Mouse (Mus musculus): ENCODE results near the gene Ech1. TPM values are rescaled to one million over a fixed set of nuclear protein-coding genes. Genes with fewer than 3 reads are reported as not detected.
"Not testable (repeated sequence)": the region's sequence is repeated elsewhere in the genome, so short reads cannot be mapped to it uniquely, and the experiment has no call there.

The Ech1 gene
- total and polyA plus RNA-seq, 2 experiments from 2014 or later: 806 to 823 TPM

- Histone ChIP-seq H3K4me3 (ENCODE audit: low read depth, low read length) (peak overlapping the region; percentile 12; the same call in 1 of the 2 replicates), H3K36me3 (replicated peaks; ENCODE audit: control insufficient read depth, insufficient read depth, low read length) (no peaks in the 10 kb centered on the region), H3K9me3 (replicated peaks; ENCODE audit: control insufficient read depth, low read length) (peaks cover 4% of the 10 kb centered on the region; the same call in 1 of the 2 replicates), H3K9ac (replicated peaks; ENCODE audit: low read depth, low read length) (0 out of 2 replicates have a peak overlapping the region, but pooled peaks have one; percentile 14), H3K27ac (ENCODE audit: low read depth) (peak overlapping the region; percentile 12; the same call in 1 of the 2 replicates), H3K27me3 (ENCODE audit: control insufficient read depth, insufficient read depth, low read length) (no peaks in the 10 kb centered on the region), H3K4me2 (ENCODE audit: low read depth, low read length) (peak overlapping the region; percentile 39), H3K4me1 (ENCODE audit: control insufficient read depth, insufficient read depth) (peaks cover 9% of the 10 kb centered on the region; the same call in 1 of the 2 replicates)
- peak; percentile 21; the same call in 1 of the 2 replicates for TF ChIP-seq CTCF (IDR thresholded peaks at IDR 0.05; ENCODE audit: low read depth)
- no peak for TF ChIP-seq EP300 (IDR thresholded peaks at IDR 0.05; ENCODE audit: low read depth)
- DNase-seq (ENCODE audit: low spot score) (peak; percentile 66), ATAC-seq (ENCODE audit: insufficient read depth, low read depth) (peak; percentile 67)
- 39% methylated on average over 33 of the region's 33 CpGs for WGBS
These were observed 40.7 kb downstream of the Ech1 start for GRCm38 (mm10) chr7:28865481-28866300.

GRCm38 (mm10) chr7:28866769-28867507 lies 41.9 kb downstream of the Ech1 start:
- Histone ChIP-seq H3K4me1 (ENCODE audit: control insufficient read depth, insufficient read depth) (peaks cover 9% of the 10 kb centered on the region; the same call in 1 of the 2 replicates), H3K9me3 (replicated peaks; ENCODE audit: control insufficient read depth, low read length) (no peaks in the 10 kb centered on the region), H3K4me3 (ENCODE audit: low read depth, low read length) (no peak overlapping the region; the same call in 1 of the 2 replicates), H3K4me2 (ENCODE audit: low read depth, low read length) (no peak overlapping the region), H3K27ac (ENCODE audit: low read depth) (0 out of 2 replicates have a peak overlapping the region, but pooled peaks have one; percentile 27), H3K27me3 (ENCODE audit: control insufficient read depth, insufficient read depth, low read length) (no peaks in the 10 kb centered on the region), H3K9ac (replicated peaks; ENCODE audit: low read depth, low read length) (no peak overlapping the region), H3K36me3 (replicated peaks; ENCODE audit: control insufficient read depth, insufficient read depth, low read length) (no peaks in the 10 kb centered on the region)
- DNase-seq (ENCODE audit: low spot score) (no peak), ATAC-seq (ENCODE audit: insufficient read depth, low read depth) (no peak)
- TF ChIP-seq EP300 (IDR thresholded peaks at IDR 0.05; ENCODE audit: low read depth) (no peak), CTCF (IDR thresholded peaks at IDR 0.05; ENCODE audit: low read depth) (no peak)
- 90% methylated on average over 28 of the region's 28 CpGs for WGBS

- Histone ChIP-seq H3K4me2 (ENCODE audit: low read depth, low read length) (peak overlapping the region; percentile 48), H3K27ac (ENCODE audit: low read depth) (0 out of 2 replicates have a peak overlapping the region, but pooled peaks have one; percentile 27), H3K4me3 (ENCODE audit: low read depth, low read length) (peak overlapping the region; percentile 21)
- H3K9me3 ChIP-seq (replicated peaks; ENCODE audit: control insufficient read depth, low read length); H3K27me3 ChIP-seq (ENCODE audit: control insufficient read depth, insufficient read depth, low read length); H3K4me1 ChIP-seq (ENCODE audit: control insufficient read depth, insufficient read depth); H3K36me3 ChIP-seq (replicated peaks; ENCODE audit: control insufficient read depth, insufficient read depth, low read length); H3K9ac ChIP-seq (replicated peaks; ENCODE audit: low read depth, low read length): not testable (repeated sequence)
- DNase-seq (ENCODE audit: low spot score) (peak; percentile 74), ATAC-seq (ENCODE audit: insufficient read depth, low read depth) (peak; percentile 65)
- WGBS: 21% methylated on average over 23 of the region's 23 CpGs
- TF ChIP-seq CTCF (IDR thresholded peaks at IDR 0.05; ENCODE audit: low read depth): peak; percentile 59
These were observed 42.7 kb downstream of the Ech1 start for GRCm38 (mm10) chr7:28867508-28868340.

GRCm38 (mm10) chr7:28870901-28871664 lies 46.1 kb downstream of the Ech1 start:
- Histone ChIP-seq H3K9me3 (replicated peaks; ENCODE audit: control insufficient read depth, low read length) (no peaks in the 10 kb centered on the region), H3K9ac (replicated peaks; ENCODE audit: low read depth, low read length) (no peak overlapping the region), H3K27me3 (ENCODE audit: control insufficient read depth, insufficient read depth, low read length) (no peaks in the 10 kb centered on the region), H3K27ac (ENCODE audit: low read depth) (no peak overlapping the region), H3K4me1 (ENCODE audit: control insufficient read depth, insufficient read depth) (no peaks in the 10 kb centered on the region), H3K36me3 (replicated peaks; ENCODE audit: control insufficient read depth, insufficient read depth, low read length) (no peaks in the 10 kb centered on the region), H3K4me3 (ENCODE audit: low read depth, low read length) (no peak overlapping the region), H3K4me2 (ENCODE audit: low read depth, low read length) (no peak overlapping the region)
- no peak for DNase-seq (ENCODE audit: low spot score)
- 74% methylated on average over 24 of the region's 24 CpGs for WGBS
- ATAC-seq (ENCODE audit: insufficient read depth, low read depth): no peak
- no peak for TF ChIP-seq CTCF (IDR thresholded peaks at IDR 0.05; ENCODE audit: low read depth)
- no peak for TF ChIP-seq EP300 (IDR thresholded peaks at IDR 0.05; ENCODE audit: low read depth)

All from heart, postnatal 0 days (tissue).